Mouse (Mus musculus): ENCODE data around the gene Cd300ld5. TPM values are rescaled to one million over a fixed set of nuclear protein-coding genes. Genes with fewer than 3 reads are reported as not detected.
"Not testable (repeated sequence)": the region's sequence is repeated elsewhere in the genome, so short reads cannot be mapped to it uniquely, and the experiment has no call there.

Gene Cd300ld5
- polyA plus RNA-seq, 1 experiment from 2014 or later: not detected

GRCm38 (mm10) chr11:115026912-115027311, 10.7 kb downstream of the Cd300ld5 start, which contains the start of gene Cd300ld4:
Gene Cd300ld4 (minus strand): TSS chr11:115027012.
- H3K36me3 ChIP-seq; H3K9ac ChIP-seq (replicated peaks); H3K9me3 ChIP-seq (replicated peaks); ATAC-seq (ENCODE audit: low FRiP score); H3K4me2 ChIP-seq; H3K27ac ChIP-seq (replicated peaks); H3K27me3 ChIP-seq (replicated peaks); H3K4me3 ChIP-seq (replicated peaks); H3K4me1 ChIP-seq: not testable (repeated sequence)
- no CpG with 5 or more reads among the region's 6 CpGs for WGBS

DNA sequence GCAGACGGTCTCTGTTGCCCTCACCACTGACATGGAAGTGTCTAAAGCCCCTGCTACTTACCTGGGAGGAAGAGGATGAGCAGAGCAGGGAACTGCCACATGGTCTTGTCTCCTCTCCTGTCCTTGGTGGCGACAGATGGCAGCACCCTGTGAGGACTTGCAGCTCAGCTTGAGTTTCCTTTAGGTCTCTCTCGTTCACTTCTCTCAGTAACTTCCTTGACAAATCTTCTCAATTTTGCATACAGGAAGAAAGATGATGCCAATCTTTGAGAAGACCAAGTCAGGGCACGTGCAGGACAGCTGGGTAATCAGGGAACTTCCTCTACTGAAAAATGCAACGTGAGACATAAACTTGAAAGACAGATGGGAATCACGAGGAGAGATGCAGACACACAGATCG, 21.5 kb downstream of the Cd300ld5 start, which contains the start of gene Cd300ld2:
Cd300ld2 (minus strand) TSS at position 101 of the 400 bp plus-strand sequence.
- not testable (repeated sequence) for H3K27me3 ChIP-seq (replicated peaks); H3K9ac ChIP-seq (replicated peaks); H3K4me2 ChIP-seq; H3K36me3 ChIP-seq; H3K4me1 ChIP-seq; H3K4me3 ChIP-seq (replicated peaks); ATAC-seq (ENCODE audit: low FRiP score); H3K27ac ChIP-seq (replicated peaks); H3K9me3 ChIP-seq (replicated peaks)
- WGBS: no CpG with 5 or more reads among the region's 7 CpGs

DNA sequence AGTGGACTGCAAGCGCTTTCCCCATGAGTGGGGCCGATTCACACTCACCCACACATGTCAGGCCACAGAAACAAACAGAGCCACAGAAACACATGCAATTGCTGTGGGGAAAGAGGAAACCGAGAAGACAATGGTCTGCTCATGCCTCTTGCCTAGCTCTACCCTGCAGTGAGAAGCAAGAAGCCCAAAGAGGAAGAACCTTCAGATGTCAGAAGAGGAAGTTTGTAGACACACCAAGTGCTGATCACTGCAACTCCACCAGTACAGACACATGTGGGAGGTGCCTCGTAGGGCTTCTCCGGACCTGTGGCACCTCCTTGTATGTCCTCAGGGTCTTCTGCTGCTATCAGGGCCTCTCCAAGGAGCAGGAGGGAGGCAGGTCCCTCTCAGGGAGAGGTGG, 33.5 kb downstream of the Cd300ld5 start:
- Histone ChIP-seq H3K27me3 (replicated peaks) (no peaks in the 10 kb centered on the region), H3K4me1 (no peaks in the 10 kb centered on the region), H3K9ac (replicated peaks) (no peak overlapping the region), H3K4me2 (no peak overlapping the region), H3K36me3 (no peaks in the 10 kb centered on the region), H3K4me3 (replicated peaks) (no peak overlapping the region), H3K27ac (replicated peaks) (no peak overlapping the region), H3K9me3 (replicated peaks) (no peaks in the 10 kb centered on the region)
- 90% methylated on average over 5 of the region's 5 CpGs for WGBS
- no peak for ATAC-seq (ENCODE audit: low FRiP score)

GRCm38 (mm10) chr11:115001474-115002040, 36.0 kb downstream of the Cd300ld5 start, which contains the start of gene Cd300c2:
Gene Cd300c2 (minus strand): TSS chr11:115001880.
- H3K4me1 ChIP-seq: no peaks in the 10 kb centered on the region
- no peaks in the 10 kb centered on the region for H3K27me3 ChIP-seq (replicated peaks)
- no peak within 1 kb of the TSS for H3K9ac ChIP-seq (replicated peaks)
- H3K4me3 ChIP-seq (replicated peaks): no peak within 1 kb of the TSS
- H3K4me2 ChIP-seq: no peak within 1 kb of the TSS
- H3K9me3 ChIP-seq (replicated peaks): no peaks in the 10 kb centered on the region
- ATAC-seq (ENCODE audit: low FRiP score): no peak
- WGBS: 89% methylated on average over 7 of the region's 7 CpGs
- no peak within 1 kb of the TSS for H3K27ac ChIP-seq (replicated peaks)
- no peaks in the 10 kb centered on the region for H3K36me3 ChIP-seq

DNA sequence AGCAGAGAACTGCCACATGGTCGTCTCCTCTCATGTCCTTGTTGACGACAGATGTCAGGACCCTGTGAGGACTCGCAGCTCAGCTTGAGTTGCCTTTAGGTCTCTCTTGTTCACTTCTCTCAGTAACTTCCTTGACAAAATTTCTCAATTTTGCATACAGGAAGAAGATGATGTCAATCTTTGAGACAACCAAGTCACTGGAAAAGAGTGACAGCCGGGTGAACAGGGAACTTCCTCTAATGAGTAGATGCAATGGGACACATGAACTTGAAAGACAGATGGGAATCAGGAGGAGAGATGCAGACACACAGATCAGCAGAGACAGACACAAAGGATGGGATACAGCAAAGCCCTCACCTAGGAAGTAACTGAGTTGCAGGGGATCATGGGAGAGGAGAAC, 47.8 kb downstream of the Cd300ld5 start, which contains the start of gene Cd300ld:
Cd300ld (minus strand) TSS at position 130 of the 400 bp plus-strand sequence.
- H3K27ac ChIP-seq (replicated peaks): no peak within 1 kb of the TSS
- no peaks in the 10 kb centered on the region for H3K9me3 ChIP-seq (replicated peaks)
- ATAC-seq (ENCODE audit: low FRiP score): no peak
- H3K9ac ChIP-seq (replicated peaks): no peak within 1 kb of the TSS
- 86% methylated on average over 4 of the region's 4 CpGs for WGBS
- no peak within 1 kb of the TSS for H3K4me2 ChIP-seq
- no peaks in the 10 kb centered on the region for H3K36me3 ChIP-seq
- no peak within 1 kb of the TSS for H3K4me3 ChIP-seq (replicated peaks)
- no peaks in the 10 kb centered on the region for H3K4me1 ChIP-seq
- no peaks in the 10 kb centered on the region for H3K27me3 ChIP-seq (replicated peaks)

GRCm38 (mm10) chr11:114981866-114982265, 55.7 kb downstream of the Cd300ld5 start:
- no peaks in the 10 kb centered on the region for H3K27me3 ChIP-seq (replicated peaks)
- no peak overlapping the region for H3K27ac ChIP-seq (replicated peaks)
- WGBS: 89% methylated on average over 4 of the region's 4 CpGs
- no peaks in the 10 kb centered on the region for H3K4me1 ChIP-seq
- no peak for ATAC-seq (ENCODE audit: low FRiP score)
- H3K9me3 ChIP-seq (replicated peaks): 0 out of 2 replicates have a peak, but pooled peaks cover 8% of the 10 kb centered on the region
- no peaks in the 10 kb centered on the region for H3K36me3 ChIP-seq
- no peak overlapping the region for H3K4me2 ChIP-seq
- no peak overlapping the region for H3K4me3 ChIP-seq (replicated peaks)
- no peak overlapping the region for H3K9ac ChIP-seq (replicated peaks)

Other genes starting within 250 kb of the Cd300ld5 start
- gene Btbd17, start 241.8 kb downstream of the Cd300ld5 start, polyA plus RNA-seq (2015; fragmentation: Nextera tagmentation; extraction: Ambion mirVana): 14.8 and 21.3 TPM in 2 replicates
- not detected in 2 replicates for gene Gpr142, start 238.8 kb downstream of the Cd300ld5 start, polyA plus RNA-seq (2015; fragmentation: Nextera tagmentation; extraction: Ambion mirVana)
- 8.8 and 12.0 TPM in 2 replicates for gene Gprc5c, start 186.6 kb downstream of the Cd300ld5 start, polyA plus RNA-seq (2015; fragmentation: Nextera tagmentation; extraction: Ambion mirVana)
- 0.59 and 1.3 TPM in 2 replicates for gene Cd300a, start 147.7 kb downstream of the Cd300ld5 start, polyA plus RNA-seq (2015; fragmentation: Nextera tagmentation; extraction: Ambion mirVana)
- gene Cd300lb, start 103.4 kb downstream of the Cd300ld5 start, polyA plus RNA-seq (2015; fragmentation: Nextera tagmentation; extraction: Ambion mirVana): 0.05 and 0.28 TPM in 2 replicates
- gene Cd300c, start 68.6 kb downstream of the Cd300ld5 start, polyA plus RNA-seq (2015; fragmentation: Nextera tagmentation; extraction: Ambion mirVana): not detected in 2 replicates
- gene Cd300ld, start 47.8 kb downstream of the Cd300ld5 start, polyA plus RNA-seq (2015; fragmentation: Nextera tagmentation; extraction: Ambion mirVana): 0.19 TPM in 1 of 2 replicates, not detected in the other
- 2.0 and 2.2 TPM in 2 replicates for gene Cd300c2, start 35.9 kb downstream of the Cd300ld5 start, polyA plus RNA-seq (2015; fragmentation: Nextera tagmentation; extraction: Ambion mirVana)
- not detected in 2 replicates for gene Cd300ld2, start 21.6 kb downstream of the Cd300ld5 start, polyA plus RNA-seq (2015; fragmentation: Nextera tagmentation; extraction: Ambion mirVana)
- gene Cd300ld4, start 10.8 kb downstream of the Cd300ld5 start, polyA plus RNA-seq (2015; fragmentation: Nextera tagmentation; extraction: Ambion mirVana): not detected in 2 replicates
- not detected in 2 replicates for gene Cd300ld3, start 10.6 kb upstream of the Cd300ld5 start, polyA plus RNA-seq (2015; fragmentation: Nextera tagmentation; extraction: Ambion mirVana)
- 0.06 TPM in 1 of 2 replicates, not detected in the other for gene Cd300e, start 24.4 kb upstream of the Cd300ld5 start, polyA plus RNA-seq (2015; fragmentation: Nextera tagmentation; extraction: Ambion mirVana)
- 0.93 and 4.3 TPM in 2 replicates for gene Rab37, start 53.7 kb upstream of the Cd300ld5 start, polyA plus RNA-seq (2015; fragmentation: Nextera tagmentation; extraction: Ambion mirVana)
- 0.20 and 0.27 TPM in 2 replicates for gene Cd300lf, start 96.2 kb upstream of the Cd300ld5 start, polyA plus RNA-seq (2015; fragmentation: Nextera tagmentation; extraction: Ambion mirVana)
- 45.5 and 80.6 TPM in 2 replicates for gene Slc9a3r1, start 125.6 kb upstream of the Cd300ld5 start, polyA plus RNA-seq (2015; fragmentation: Nextera tagmentation; extraction: Ambion mirVana)
- gene Tmem104, start 149.7 kb upstream of the Cd300ld5 start, polyA plus RNA-seq (2015; fragmentation: Nextera tagmentation; extraction: Ambion mirVana): 11.7 TPM in 2 replicates
- gene Nat9, start 150.1 kb upstream of the Cd300ld5 start, polyA plus RNA-seq (2015; fragmentation: Nextera tagmentation; extraction: Ambion mirVana): 22.0 and 22.8 TPM in 2 replicates
- 0.34 and 0.44 TPM in 2 replicates for gene Grin2c, start 229.5 kb upstream of the Cd300ld5 start, polyA plus RNA-seq (2015; fragmentation: Nextera tagmentation; extraction: Ambion mirVana)
- gene Fdxr, start 239.3 kb upstream of the Cd300ld5 start, polyA plus RNA-seq (2015; fragmentation: Nextera tagmentation; extraction: Ambion mirVana): 18.6 and 21.5 TPM in 2 replicates

All from neural tube, embryonic 15.5 days (tissue).